Mouse (Mus musculus) hindbrain, embryonic 15.5 days (tissue): Measurements from ENCODE around the gene Usp6nl. TPM values are rescaled to one million over a fixed set of nuclear protein-coding genes. Genes with fewer than 3 reads are reported as not detected.

ENCODE experiments used
- ATAC-seq: fragments of 200-750 bp; cut with Nextera tagmentation; 2 replicates; pipeline ENCODE4 v1.8.0; 2017; ENCODE audit warnings: low read depth, moderate number of reproducible peaks, moderate TSS enrichment; ENCODE audit not compliant: low FRiP score
- H3K27ac ChIP-seq: fragments of 300-500 bp; sonication (generic); replicated peaks from 2 replicates; pipeline ENCODE4 v1.5.1; 2015; ENCODE audit warnings: mild to moderate bottlenecking, inconsistent platforms
- H3K27me3 ChIP-seq: fragments of 300-500 bp; sonication (generic); 2 replicates; pipeline ENCODE4 v1.6.1; 2015; ENCODE audit warnings: control low read depth, inconsistent platforms
- H3K36me3 ChIP-seq: fragments of 300-500 bp; sonication (generic); 2 replicates; pipeline ENCODE4 v1.6.1; 2015; ENCODE audit warnings: control low read depth, inconsistent platforms
- H3K4me1 ChIP-seq: fragments of 300-500 bp; sonication (generic); replicated peaks from 2 replicates; pipeline ENCODE4 v1.6.1; 2015; ENCODE audit warnings: control low read depth, inconsistent platforms
- H3K4me2 ChIP-seq: fragments of 300-500 bp; sonication (generic); 2 replicates; pipeline ENCODE4 v1.6.1; 2015; ENCODE audit warnings: moderate library complexity, mild to moderate bottlenecking, inconsistent platforms
- H3K4me3 ChIP-seq: fragments of 300-500 bp; sonication (generic); 2 replicates; pipeline ENCODE4 v1.5.1; 2015; ENCODE audit warnings: mild to moderate bottlenecking, inconsistent platforms
- H3K9ac ChIP-seq: fragments of 300-500 bp; sonication (generic); 2 replicates; pipeline ENCODE4 v1.6.1; 2015; ENCODE audit warnings: inconsistent platforms
- H3K9me3 ChIP-seq: fragments of 300-500 bp; sonication (generic); 2 replicates; pipeline ENCODE4 v1.6.1; 2016; ENCODE audit warnings: control low read depth, inconsistent platforms
- WGBS: fragments of 180-500 bp; shearing (Covaris S2); methylation state at CpG from one replicate; pipeline ENCODE4 v1.1.7; 2015; 5-methylcytosine and 5-hydroxymethylcytosine counted together
- polyA plus RNA-seq: library from polyadenylated mRNA; unstranded; fragments of >200 nt; fragmentation: Nextera tagmentation; extraction: Ambion mirVana; gene quantifications from 2 replicates; pipeline ENCODE4 v1.2.1, GENCODE M21; 2015

Usp6nl gene
- polyA plus RNA-seq, 1 experiment from 2014 or later = 6.6 TPM

DNA sequence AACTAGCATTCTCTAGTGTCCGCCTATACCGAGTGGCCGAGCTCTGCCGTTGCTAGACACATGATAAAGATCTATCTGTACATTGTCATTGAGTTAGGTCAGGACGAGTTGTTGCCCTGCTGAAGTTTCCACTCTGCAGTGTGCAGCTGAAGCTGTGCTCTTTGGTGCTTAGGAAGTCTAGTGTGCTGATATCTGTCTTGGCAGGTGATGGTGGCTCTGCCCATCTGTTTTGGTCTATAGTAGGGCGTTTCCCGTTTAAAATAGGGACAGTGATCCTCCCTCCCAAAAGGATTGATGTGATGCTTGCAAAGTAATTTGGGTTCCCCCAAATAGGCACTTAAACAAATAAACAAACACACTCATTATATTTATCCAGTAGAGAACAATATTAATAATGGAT is 82.2 kb downstream of the Usp6nl start:
- no peaks in the 10 kb centered on the region for H3K9me3 ChIP-seq
- ATAC-seq = no peak
- H3K27me3 ChIP-seq = no peaks in the 10 kb centered on the region
- H3K4me3 ChIP-seq = no peak overlapping the region
- no peaks in the 10 kb centered on the region for H3K36me3 ChIP-seq
- no peak overlapping the region for H3K4me2 ChIP-seq
- peaks cover 17% of the 10 kb centered on the region for H3K4me1 ChIP-seq
- 74% methylated on average over 7 of the region's 7 CpGs for WGBS
- no peak overlapping the region for H3K9ac ChIP-seq
- H3K27ac ChIP-seq = no peak overlapping the region

DNA sequence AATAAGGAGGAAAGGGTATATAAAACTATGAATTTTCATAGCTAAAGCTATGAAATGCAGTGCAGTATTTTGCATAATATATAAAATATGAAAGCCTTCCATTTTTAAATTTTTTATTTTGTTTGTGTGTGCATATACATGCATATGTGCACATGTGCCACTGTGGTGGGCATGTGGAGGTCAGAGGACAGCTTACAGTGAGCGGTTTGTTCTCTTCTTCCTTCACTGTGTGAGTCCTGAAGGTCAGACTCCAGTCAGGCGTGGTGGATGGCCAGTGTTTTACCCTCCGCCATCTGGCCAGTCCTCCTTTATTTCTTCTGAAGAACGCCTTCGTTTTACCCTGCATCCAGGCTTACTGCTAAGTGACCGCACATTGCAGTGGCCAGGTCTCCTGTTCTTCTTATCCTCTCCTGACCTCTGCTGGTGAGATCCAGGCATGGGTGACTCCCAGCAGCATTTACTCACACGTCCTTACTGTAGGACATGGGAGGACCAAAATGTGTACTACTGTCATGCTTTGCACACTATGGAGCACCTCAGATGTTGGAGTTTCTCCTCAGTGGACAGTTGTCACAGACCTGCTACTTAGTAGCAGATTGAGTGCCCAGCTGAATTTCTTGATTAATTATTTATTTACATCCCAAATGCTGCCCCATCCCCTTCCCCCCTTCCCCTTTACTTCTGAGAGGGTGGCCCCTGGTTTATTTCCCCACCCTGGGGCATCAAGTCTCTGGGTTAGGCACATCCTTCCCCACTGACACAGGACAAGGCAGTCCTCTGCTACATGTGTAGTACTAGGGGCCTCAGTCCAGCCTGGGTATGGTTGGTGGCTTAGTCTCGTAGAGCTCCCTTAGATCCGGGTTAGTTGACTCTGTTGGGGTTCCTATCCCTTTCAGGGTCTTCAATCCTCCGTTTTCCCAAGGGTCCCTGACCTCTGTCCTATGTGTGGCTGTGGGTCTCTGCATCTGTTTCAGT is 82.9 kb downstream of the Usp6nl start:
- no peaks in the 10 kb centered on the region for H3K27me3 ChIP-seq
- peak; percentile 92 for ATAC-seq
- no peak overlapping the region for H3K4me3 ChIP-seq
- 27% methylated on average over 10 of the region's 10 CpGs for WGBS
- H3K9ac ChIP-seq = no peak overlapping the region
- H3K27ac ChIP-seq = no peak overlapping the region
- H3K9me3 ChIP-seq = no peaks in the 10 kb centered on the region
- no peaks in the 10 kb centered on the region for H3K36me3 ChIP-seq
- 0 out of 2 replicates have a peak overlapping the region, but pooled peaks have one; percentile 7 for H3K4me2 ChIP-seq
- peaks cover 17% of the 10 kb centered on the region for H3K4me1 ChIP-seq

DNA sequence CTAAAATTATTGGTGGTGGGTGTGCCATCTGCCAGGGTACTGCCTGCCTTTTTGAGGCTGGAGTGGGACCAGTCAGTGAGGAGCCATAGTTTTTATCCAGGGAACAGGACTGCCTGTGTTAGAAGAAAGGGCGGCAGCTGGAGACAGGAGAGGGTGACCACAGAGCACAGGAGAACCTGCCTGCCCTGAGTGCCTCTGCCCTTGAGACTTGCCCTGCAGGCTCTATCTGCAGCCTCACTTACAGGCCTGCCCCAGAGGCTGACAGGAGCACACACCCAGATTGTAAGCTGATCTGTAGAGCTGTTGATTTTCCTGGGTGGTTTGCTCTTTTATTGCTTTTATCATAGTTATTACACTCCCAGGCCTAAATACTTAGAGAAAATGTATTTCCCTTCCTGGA is 85.2 kb downstream of the Usp6nl start:
- Histone ChIP-seq H3K9me3 (no peaks in the 10 kb centered on the region), H3K27me3 (no peaks in the 10 kb centered on the region), H3K4me1 (peaks cover 17% of the 10 kb centered on the region), H3K36me3 (0 out of 2 replicates have a peak, but pooled peaks cover 3% of the 10 kb centered on the region), H3K27ac (no peak overlapping the region), H3K4me3 (no peak overlapping the region), H3K4me2 (no peak overlapping the region), H3K9ac (no peak overlapping the region)
- ATAC-seq = no peak
- 73% methylated on average over 1 of the region's 1 CpGs for WGBS

DNA sequence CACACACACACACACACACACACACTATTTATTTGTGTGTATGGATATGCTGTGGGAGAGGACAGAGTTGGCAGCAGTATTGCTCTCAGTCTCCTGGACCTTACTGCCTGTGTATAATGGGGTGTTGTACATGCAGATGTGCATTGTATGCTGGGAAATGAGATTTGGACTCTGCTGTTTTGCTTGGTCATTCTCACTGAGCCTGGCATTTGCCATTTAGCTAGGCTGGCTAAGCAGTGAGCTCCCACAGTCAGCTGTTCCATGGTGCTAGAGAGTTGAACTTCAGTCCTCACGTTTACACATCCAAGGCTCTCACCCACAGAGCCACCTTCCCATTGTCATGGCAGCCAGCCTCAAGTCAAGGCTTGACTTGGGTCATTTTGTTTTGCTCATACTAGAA is 90.2 kb downstream of the Usp6nl start:
- H3K4me2 ChIP-seq = no peak overlapping the region

DNA sequence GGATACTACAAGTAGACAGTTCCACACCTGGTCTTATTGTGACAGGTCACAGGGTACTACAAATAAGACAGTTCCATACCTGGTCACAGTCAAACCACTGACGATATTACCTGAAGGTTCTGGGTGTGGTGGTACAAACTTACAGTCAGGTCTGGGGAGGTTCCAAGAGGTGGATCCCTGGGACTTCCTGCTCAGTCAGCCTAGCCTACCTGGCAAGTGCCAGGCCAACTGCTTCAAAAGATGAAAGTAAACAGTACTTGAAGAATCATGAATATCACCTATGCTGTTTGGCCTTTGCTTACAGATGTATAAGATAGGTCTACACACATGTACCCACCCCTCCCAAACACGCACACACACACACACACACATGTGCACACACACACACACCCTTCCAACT is 91.3 kb downstream of the Usp6nl start:
- Histone ChIP-seq H3K9me3 (no peaks in the 10 kb centered on the region), H3K27ac (no peak overlapping the region), H3K9ac (no peak overlapping the region), H3K4me1 (no peaks in the 10 kb centered on the region; the same call in 1 of the 2 replicates), H3K4me2 (no peak overlapping the region), H3K27me3 (no peaks in the 10 kb centered on the region), H3K4me3 (no peak overlapping the region), H3K36me3 (peaks cover 6% of the 10 kb centered on the region; the same call in 1 of the 2 replicates)
- 96% methylated on average over 2 of the region's 2 CpGs for WGBS
- no peak for ATAC-seq

More for the DNA sequence above, 90.2 kb downstream of the Usp6nl start:
- 82% methylated on average over 1 of the region's 1 CpGs for WGBS
- Histone ChIP-seq H3K4me3 (no peak overlapping the region), H3K9me3 (no peaks in the 10 kb centered on the region), H3K4me1 (no peaks in the 10 kb centered on the region; the same call in 1 of the 2 replicates), H3K27ac (no peak overlapping the region), H3K27me3 (no peaks in the 10 kb centered on the region), H3K36me3 (peaks cover 6% of the 10 kb centered on the region; the same call in 1 of the 2 replicates), H3K9ac (no peak overlapping the region)
- ATAC-seq = no peak

DNA sequence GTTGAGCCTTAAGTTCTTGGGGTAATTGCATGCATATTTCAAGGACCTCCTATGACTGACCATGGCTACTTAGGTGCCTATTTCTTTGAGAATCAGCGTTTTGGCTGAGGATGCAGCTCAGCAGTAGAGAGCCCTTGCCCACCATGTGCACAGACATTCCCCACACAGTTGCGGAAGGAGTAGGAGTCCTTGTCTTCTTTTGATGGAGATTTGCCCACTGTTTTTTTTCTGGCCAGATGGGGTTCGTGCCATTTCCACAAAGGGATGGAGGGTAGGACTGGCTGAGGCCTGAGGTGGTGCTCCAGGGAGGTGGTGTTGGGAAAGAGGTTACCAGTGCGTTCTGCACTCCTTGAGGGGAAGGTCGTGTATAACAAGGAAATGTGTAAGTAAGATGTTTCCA is 91.9 kb downstream of the Usp6nl start:
- ATAC-seq = no peak
- H3K4me2 ChIP-seq = no peak overlapping the region
- no peaks in the 10 kb centered on the region; the same call in 1 of the 2 replicates for H3K4me1 ChIP-seq
- peaks cover 6% of the 10 kb centered on the region; the same call in 1 of the 2 replicates for H3K36me3 ChIP-seq
- H3K4me3 ChIP-seq = no peak overlapping the region
- WGBS = 86% methylated on average over 5 of the region's 5 CpGs
- H3K9me3 ChIP-seq = no peaks in the 10 kb centered on the region
- no peak overlapping the region for H3K27ac ChIP-seq
- H3K9ac ChIP-seq = no peak overlapping the region
- H3K27me3 ChIP-seq = no peaks in the 10 kb centered on the region

DNA sequence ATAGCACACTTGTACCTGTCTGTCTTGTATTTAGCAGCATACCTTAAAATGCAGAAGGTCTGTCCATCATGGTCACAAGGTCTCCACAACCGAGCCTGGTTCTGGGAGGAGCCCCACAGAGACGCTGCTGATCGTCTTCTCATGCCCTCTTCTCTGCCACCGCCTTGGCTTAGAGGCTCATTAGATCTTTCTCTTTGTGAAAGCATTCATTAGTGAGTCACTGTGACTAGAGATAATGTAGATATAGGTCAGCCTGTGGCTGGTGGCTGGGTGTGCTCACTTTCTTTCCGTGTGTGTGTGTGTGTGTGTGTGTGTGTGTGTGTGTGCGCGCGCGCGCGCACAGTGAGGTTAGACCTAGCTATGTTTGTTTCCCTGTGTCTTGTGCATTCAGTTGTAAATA is 94.7 kb downstream of the Usp6nl start:
- H3K27ac ChIP-seq = no peak overlapping the region
- 88% methylated on average over 11 of the region's 11 CpGs for WGBS
- H3K9ac ChIP-seq = no peak overlapping the region
- no peak overlapping the region for H3K4me3 ChIP-seq
- no peaks in the 10 kb centered on the region for H3K27me3 ChIP-seq
- no peak overlapping the region for H3K4me2 ChIP-seq
- H3K9me3 ChIP-seq = no peaks in the 10 kb centered on the region
- no peak for ATAC-seq
- peaks cover 2% of the 10 kb centered on the region; the same call in 1 of the 2 replicates for H3K36me3 ChIP-seq
- no peaks in the 10 kb centered on the region for H3K4me1 ChIP-seq

DNA sequence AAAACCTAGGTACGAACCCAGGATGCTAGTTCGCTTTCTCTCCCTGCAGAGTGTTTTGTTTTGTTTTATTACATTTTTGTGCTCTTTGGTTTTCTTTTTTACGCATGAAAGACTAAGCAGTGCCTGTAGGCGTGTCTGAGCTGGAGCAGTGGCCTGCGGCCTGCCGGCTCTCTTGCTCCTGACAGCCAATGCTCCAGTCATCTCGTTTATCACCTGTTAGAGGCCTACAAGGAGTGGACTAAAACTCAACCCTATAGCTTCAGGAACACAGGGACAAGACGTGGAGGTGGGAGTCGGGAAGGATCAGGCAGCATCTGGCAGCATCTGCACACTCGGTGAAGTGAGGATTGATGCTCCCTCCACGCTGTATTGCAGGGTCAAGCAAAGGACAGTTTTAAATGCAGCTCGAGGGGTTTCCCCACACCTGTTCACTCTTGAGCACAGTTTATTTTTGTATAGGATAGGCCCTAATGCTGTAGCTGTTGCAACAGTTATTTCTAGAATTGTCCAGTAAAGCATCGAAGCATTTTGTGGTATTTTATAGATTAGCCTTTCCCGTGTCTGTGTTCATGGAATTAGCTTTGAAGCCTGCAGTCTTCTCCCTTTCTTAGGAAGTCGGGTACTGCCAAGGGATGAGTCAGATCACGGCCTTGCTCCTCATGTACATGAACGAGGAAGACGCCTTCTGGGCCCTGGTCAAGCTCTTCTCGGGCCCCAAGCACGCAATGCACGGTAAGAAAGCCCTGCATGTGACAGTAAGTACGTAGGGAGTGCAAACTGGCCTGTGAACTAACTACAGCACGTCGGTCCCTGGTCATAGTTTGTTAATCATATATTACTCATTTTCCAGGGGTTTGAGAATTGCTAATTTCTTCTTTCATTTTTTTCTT is 101.4 kb downstream of the Usp6nl start:
- no peaks in the 10 kb centered on the region for H3K4me1 ChIP-seq
- 88% methylated on average over 24 of the region's 24 CpGs for WGBS
- peaks cover 6% of the 10 kb centered on the region for H3K36me3 ChIP-seq
- no peak overlapping the region for H3K4me3 ChIP-seq
- H3K9ac ChIP-seq = no peak overlapping the region
- no peaks in the 10 kb centered on the region for H3K27me3 ChIP-seq
- no peak overlapping the region for H3K27ac ChIP-seq
- H3K4me2 ChIP-seq = no peak overlapping the region
- no peaks in the 10 kb centered on the region for H3K9me3 ChIP-seq
- no peak for ATAC-seq

DNA sequence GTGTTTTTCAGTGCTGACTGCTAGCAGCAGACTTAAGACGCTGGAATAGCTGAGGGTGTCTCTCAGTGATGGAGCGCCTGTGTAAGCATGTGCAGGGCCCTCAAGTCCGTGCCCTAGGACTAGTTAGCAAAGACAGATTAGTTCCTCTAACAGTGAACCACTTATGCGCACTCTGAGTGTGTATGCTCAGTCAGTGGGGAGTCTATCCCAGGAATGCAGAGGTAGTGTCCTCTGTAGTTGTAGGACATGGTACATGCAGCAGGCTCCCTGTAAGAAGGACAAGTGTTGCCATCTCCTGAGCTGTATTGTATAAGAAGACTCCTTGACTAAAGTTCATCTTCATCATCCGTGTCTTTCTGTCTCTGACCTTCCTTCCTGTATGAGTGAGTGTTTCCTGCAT is 102.4 kb downstream of the Usp6nl start:
- H3K36me3 ChIP-seq = peaks cover 6% of the 10 kb centered on the region
- ATAC-seq = no peak
- no peaks in the 10 kb centered on the region for H3K27me3 ChIP-seq
- H3K27ac ChIP-seq = no peak overlapping the region
- no peak overlapping the region for H3K4me2 ChIP-seq
- H3K9ac ChIP-seq = no peak overlapping the region
- no peak overlapping the region for H3K4me3 ChIP-seq
- no peaks in the 10 kb centered on the region for H3K4me1 ChIP-seq
- 88% methylated on average over 5 of the region's 5 CpGs for WGBS
- no peaks in the 10 kb centered on the region for H3K9me3 ChIP-seq

DNA sequence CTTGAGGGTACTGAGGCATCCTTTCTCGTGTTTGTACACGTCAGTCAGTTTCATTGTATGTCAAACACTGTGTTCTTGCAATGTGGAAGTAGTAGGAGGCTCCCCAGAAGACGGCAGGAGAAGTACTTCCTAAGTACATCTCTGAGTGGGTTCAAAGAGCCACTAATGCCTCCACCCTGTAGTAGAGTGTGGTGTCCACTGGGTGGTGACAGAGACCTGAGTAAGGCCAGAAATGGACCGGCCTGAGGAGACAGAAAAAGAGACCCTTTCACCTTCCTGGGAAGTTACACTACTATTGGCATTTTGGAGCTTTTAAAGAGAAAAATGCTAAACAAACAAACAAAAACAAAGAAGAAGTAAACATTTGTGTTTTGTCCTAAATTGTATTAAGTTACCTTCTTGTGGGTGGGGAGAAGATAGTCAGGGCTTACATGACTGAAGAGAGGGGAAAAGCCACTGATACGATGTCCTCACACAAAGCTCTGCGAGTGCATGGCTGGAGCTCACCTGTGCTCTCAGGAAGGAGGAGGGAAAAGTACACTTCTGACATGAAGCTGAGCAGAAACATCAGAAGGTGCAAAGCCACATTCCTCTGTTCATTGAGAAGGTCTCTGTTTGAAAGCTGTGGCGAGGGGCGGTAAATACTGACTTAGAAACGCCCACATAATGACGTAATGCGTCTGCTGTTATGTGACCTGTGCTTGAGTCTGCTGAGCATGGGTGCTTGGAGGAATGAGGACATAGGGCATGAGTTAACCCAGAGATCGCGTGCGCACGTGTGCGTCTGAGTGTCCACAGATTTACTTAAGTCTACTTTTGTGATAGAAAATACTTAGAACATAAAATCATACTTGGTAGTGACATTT is 113.9 kb downstream of the Usp6nl start:
- H3K9me3 ChIP-seq = no peaks in the 10 kb centered on the region
- WGBS = 85% methylated on average over 16 of the region's 16 CpGs

DNA sequence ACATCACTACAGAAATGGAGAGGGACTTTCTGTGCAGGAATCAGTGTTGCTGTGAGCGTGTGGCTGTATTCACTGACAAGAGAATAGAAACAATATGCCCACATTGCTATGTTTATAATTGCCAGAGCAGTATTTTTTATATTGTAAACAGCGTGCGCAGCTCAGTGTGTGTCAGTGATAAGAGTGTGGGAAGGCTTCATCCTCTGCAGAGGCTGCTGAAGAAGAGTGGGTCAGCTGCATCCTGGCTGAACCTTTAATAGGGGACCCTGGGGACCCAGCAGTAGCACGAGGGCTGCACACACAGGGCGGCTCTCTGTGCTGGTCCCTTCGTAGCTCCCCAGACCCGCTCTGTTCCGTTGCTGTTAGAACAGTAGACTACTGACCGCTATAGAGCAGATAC is 119.2 kb downstream of the Usp6nl start:
- Histone ChIP-seq H3K4me1 (no peaks in the 10 kb centered on the region), H3K27ac (no peak overlapping the region), H3K9ac (no peak overlapping the region), H3K4me3 (no peak overlapping the region), H3K36me3 (peaks cover 12% of the 10 kb centered on the region), H3K27me3 (no peaks in the 10 kb centered on the region), H3K4me2 (no peak overlapping the region), H3K9me3 (no peaks in the 10 kb centered on the region)
- no peak for ATAC-seq
- WGBS = 80% methylated on average over 9 of the region's 9 CpGs

More for the DNA sequence above, 113.9 kb downstream of the Usp6nl start:
- Histone ChIP-seq H3K4me2 (no peak overlapping the region), H3K9ac (no peak overlapping the region), H3K4me3 (no peak overlapping the region), H3K27ac (no peak overlapping the region), H3K4me1 (no peaks in the 10 kb centered on the region), H3K36me3 (peaks cover 13% of the 10 kb centered on the region), H3K27me3 (no peaks in the 10 kb centered on the region)
- peak; percentile 83 for ATAC-seq
